Mouse (Mus musculus) liver, embryonic 11.5 days (tissue): ENCODE results near the gene Tmem108. TPM values are rescaled to one million over a fixed set of nuclear protein-coding genes. Genes with fewer than 3 reads are reported as not detected.

Experiments used
- ATAC-seq: fragments of 200-750 bp; cut with Nextera tagmentation; replicated peaks from 2 replicates; pipeline ENCODE4 v1.8.0; 2017; ENCODE audit warnings: moderate number of reproducible peaks, mild to moderate bottlenecking, moderate TSS enrichment, moderate library complexity; ENCODE audit not compliant: low FRiP score
- DNase-seq: peaks from one replicate; pipeline ENCODE4 v3.0.0-alpha.2; 2017; ENCODE audit warnings: low spot score
- H3K27ac ChIP-seq: fragments of 300-500 bp; sonication (generic); 2 replicates; pipeline ENCODE4 v1.5.1; 2014; ENCODE audit warnings: mild to moderate bottlenecking, low read depth, low read length, control low read depth
- H3K27me3 ChIP-seq: fragments of 300-500 bp; sonication (generic); replicated peaks from 2 replicates; pipeline ENCODE4 v1.6.1; 2014; ENCODE audit warnings: low read length, mixed read lengths; ENCODE audit not compliant: control insufficient read depth, insufficient read depth
- H3K36me3 ChIP-seq: fragments of 300-500 bp; sonication (generic); 2 replicates; pipeline ENCODE4 v1.6.1; 2014; ENCODE audit warnings: mild to moderate bottlenecking, low read length, moderate library complexity, mixed read lengths; ENCODE audit not compliant: control insufficient read depth, insufficient read depth
- H3K4me1 ChIP-seq: fragments of 300-500 bp; sonication (generic); replicated peaks from 2 replicates; pipeline ENCODE4 v1.6.1; 2014; ENCODE audit warnings: low read length, mixed read lengths; ENCODE audit not compliant: control insufficient read depth, insufficient read depth
- H3K4me2 ChIP-seq: fragments of 300-500 bp; sonication (generic); 2 replicates; pipeline ENCODE4 v1.6.1; 2014; ENCODE audit warnings: mild to moderate bottlenecking, control low read depth, moderate library complexity
- H3K4me3 ChIP-seq: fragments of 300-500 bp; sonication (generic); 2 replicates; pipeline ENCODE4 v1.5.1; 2014; ENCODE audit warnings: low read depth, low read length, control low read depth
- H3K9ac ChIP-seq: fragments of 300-500 bp; sonication (generic); 2 replicates; pipeline ENCODE4 v1.6.1; 2014; ENCODE audit warnings: low read depth, low read length, control low read depth
- H3K9me3 ChIP-seq: fragments of 300-500 bp; sonication (generic); 2 replicates; pipeline ENCODE4 v1.6.1; 2016; ENCODE audit warnings: low read length, inconsistent platforms, mixed read lengths; ENCODE audit not compliant: control insufficient read depth
- WGBS: fragments of 180-500 bp; shearing (Covaris S2); extraction: QIAGEN DNeasy Blood & Tissue Kit; methylation state at CpG from one replicate; pipeline ENCODE4 v1.1.7; 2014; 5-methylcytosine and 5-hydroxymethylcytosine counted together
- polyA plus RNA-seq: library from polyadenylated mRNA; unstranded; fragments of >200 nt; fragmentation: Nextera tagmentation; extraction: Ambion mirVana; gene quantifications from 2 replicates; pipeline ENCODE4 v1.2.1, GENCODE M21; 2014

Gene Tmem108
- polyA plus RNA-seq, 1 experiment from 2014 or later: 17.6 TPM

DNA sequence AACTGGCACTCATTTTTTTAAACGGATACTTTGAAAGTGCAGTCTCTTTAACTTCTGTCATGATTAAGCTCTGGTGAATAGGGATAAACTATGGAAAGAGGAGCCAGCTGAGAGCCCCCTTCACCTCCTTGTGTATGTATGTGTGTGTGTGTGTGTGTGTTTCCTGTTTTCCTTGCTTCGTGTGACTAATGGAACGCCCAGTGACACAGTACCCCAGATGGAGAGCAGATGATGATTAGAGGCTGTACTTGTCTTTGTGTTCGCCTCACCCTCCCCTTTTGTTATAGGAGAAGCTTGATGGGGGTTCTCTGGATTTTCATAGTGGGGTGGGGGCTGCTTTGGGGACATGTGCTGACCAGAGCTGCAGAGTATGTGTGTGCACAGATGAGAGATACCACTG, 216.4 kb downstream of the Tmem108 start:
- no peak overlapping the region for H3K27ac ChIP-seq
- H3K9me3 ChIP-seq: no peaks in the 10 kb centered on the region
- no peak for DNase-seq
- H3K4me2 ChIP-seq: no peak overlapping the region
- H3K9ac ChIP-seq: no peak overlapping the region
- H3K27me3 ChIP-seq: no peaks in the 10 kb centered on the region
- 67% methylated on average over 4 of the region's 4 CpGs for WGBS
- H3K36me3 ChIP-seq: no peaks in the 10 kb centered on the region
- H3K4me1 ChIP-seq: no peaks in the 10 kb centered on the region
- ATAC-seq: no peak
- no peak overlapping the region for H3K4me3 ChIP-seq

DNA sequence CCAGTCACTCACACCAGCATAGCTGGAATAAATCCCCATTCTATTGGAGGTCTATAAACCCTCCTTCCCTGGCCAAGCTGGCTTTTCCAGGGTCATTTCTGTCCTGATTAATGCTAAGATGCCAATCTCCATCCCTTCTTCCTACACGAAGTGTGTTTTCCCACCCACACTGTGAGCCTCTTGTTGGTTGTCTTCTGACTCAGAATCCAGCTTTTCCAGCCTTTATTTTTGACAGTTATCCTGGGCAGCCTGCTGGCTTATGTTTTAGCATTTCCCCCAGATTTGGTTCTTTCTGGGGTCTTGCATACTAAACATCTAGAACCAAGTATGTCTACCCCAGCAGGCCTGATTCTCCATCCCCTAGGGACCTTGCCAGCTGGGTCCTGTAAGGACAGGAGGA, 217.0 kb downstream of the Tmem108 start:
- Histone ChIP-seq H3K4me1 (no peaks in the 10 kb centered on the region), H3K9me3 (no peaks in the 10 kb centered on the region), H3K36me3 (no peaks in the 10 kb centered on the region), H3K9ac (no peak overlapping the region), H3K4me2 (no peak overlapping the region), H3K27me3 (no peaks in the 10 kb centered on the region), H3K27ac (no peak overlapping the region), H3K4me3 (no peak overlapping the region)
- ATAC-seq: no peak
- 68% methylated on average over 1 of the region's 1 CpGs for WGBS
- DNase-seq: no peak

DNA sequence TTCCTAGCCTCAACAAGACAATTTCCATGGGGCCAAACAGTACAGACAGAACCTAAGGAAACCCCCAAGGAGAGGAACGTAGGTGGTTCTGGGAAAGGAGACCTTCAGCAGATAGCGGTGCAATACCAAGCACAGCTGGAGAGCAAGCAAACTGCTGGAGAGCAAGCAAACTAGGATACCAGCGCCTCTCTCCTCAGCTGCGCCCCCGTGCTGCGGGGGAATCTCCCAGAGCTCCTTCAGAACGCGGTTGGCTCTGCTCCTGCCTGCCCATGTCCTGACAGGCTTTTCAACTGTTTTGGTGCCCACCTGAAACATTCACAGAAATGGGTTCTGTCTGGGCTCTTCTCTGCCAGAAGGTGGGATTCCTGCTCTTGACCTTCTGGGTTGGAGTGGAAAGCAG, 221.1 kb downstream of the Tmem108 start:
- 81% methylated on average over 8 of the region's 8 CpGs for WGBS
- DNase-seq: no peak
- Histone ChIP-seq H3K9ac (no peak overlapping the region), H3K27me3 (no peaks in the 10 kb centered on the region), H3K4me1 (no peaks in the 10 kb centered on the region), H3K36me3 (no peaks in the 10 kb centered on the region), H3K4me2 (no peak overlapping the region), H3K9me3 (no peaks in the 10 kb centered on the region), H3K27ac (no peak overlapping the region), H3K4me3 (no peak overlapping the region)
- ATAC-seq: no peak

DNA sequence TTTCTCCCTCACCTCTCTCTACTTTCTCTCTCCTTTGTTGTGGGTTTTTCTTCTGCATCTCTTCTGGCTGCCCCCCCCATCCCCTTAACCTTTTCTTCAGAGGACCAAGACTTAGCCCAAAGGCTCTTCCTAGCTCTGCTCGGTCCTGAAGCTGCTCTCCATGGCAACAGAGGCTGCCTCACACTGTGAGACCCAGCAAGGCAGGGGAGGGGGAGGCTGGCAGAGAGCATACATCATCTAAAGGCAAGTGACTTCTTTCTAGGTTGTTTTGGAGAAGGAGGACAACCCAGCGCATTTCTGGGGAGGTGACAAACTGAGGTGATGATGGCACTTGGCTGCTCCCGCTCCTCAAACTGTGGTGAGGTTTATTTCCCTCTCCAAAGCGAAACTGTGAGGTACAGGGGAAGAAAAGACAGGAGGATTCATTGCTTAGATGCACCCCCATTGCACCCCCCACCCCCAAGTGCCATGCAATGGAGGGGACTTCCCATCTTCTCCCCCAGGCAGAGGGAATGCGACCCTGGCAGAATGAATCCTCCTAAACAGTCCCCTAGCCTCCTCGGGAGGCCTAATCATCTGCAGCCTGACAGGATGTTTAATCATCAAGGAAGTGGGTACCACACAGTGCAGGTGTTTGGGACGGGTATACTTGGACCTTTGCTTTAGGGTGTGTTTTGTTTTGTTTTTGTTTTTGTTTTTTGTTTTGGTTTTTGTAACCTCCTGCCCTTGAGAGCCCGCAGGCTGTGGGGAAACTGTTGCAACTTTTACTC, 223.4 kb downstream of the Tmem108 start:
- H3K9ac ChIP-seq: no peak overlapping the region
- no peak overlapping the region for H3K27ac ChIP-seq
- ATAC-seq: no peak

DNA sequence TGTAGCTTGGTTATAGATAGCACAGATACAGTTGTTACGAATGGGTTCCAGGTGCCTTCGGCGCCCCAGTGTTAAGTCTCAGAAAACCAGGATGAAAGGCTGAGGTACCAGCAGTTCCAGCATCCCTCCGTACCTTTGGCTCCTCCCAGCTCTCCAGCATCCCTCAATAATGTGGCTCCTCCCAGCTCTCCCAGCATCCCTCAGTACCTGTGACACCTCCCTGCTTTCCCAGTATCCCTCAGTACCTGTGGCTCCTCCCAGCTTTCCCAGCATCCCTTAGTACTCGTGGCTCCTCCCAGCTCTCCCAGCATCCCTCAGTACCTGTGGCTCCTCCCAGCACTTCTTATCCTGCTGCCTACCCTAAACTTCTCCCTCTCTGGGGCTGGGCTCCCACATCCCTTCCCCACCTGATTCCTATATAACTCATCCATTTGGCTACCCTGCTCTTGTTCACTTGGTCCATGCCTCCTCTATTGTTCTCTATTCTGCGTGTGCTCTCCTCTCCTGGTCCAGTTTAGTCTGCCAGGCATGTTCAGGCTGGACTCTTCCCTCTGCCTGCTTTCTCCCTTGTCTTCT, 225.5 kb downstream of the Tmem108 start:
- Histone ChIP-seq H3K27me3 (no peaks in the 10 kb centered on the region), H3K36me3 (no peaks in the 10 kb centered on the region), H3K27ac (no peak overlapping the region), H3K9me3 (no peaks in the 10 kb centered on the region), H3K4me2 (no peak overlapping the region), H3K9ac (no peak overlapping the region), H3K4me1 (no peaks in the 10 kb centered on the region), H3K4me3 (no peak overlapping the region)
- 89% methylated on average over 6 of the region's 6 CpGs for WGBS
- DNase-seq: no peak
- ATAC-seq: no peak

More for the DNA sequence above, 223.4 kb downstream of the Tmem108 start:
- DNase-seq: no peak
- Histone ChIP-seq H3K4me2 (no peak overlapping the region), H3K36me3 (no peaks in the 10 kb centered on the region), H3K4me1 (no peaks in the 10 kb centered on the region), H3K4me3 (no peak overlapping the region), H3K9me3 (no peaks in the 10 kb centered on the region), H3K27me3 (no peaks in the 10 kb centered on the region)
- WGBS: 43% methylated on average over 8 of the region's 8 CpGs

DNA sequence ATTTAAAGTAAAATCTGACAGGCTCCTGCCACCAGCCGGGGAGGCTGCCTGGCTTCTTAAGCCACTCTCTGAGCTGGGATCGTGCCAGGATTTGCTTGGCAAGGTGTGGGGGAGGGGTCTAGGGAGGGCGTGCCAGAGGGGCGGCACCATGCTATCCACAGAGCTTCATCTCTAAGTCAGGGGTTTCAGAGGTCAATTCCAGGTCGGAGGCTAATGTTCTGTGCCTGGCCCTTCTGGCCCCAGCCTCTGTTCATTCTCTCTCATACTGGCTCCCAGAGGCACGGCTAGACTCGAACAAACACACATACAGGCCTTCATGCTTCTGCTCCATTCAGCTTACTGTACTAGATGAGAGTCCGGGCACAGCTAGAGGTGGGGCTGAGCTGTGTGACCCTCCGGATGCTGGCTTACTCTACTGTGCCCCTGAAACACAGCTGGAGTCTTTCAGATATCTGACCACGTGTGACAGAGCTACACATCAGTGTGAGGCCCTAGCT, 236.5 kb downstream of the Tmem108 start:
- ATAC-seq: no peak
- H3K9ac ChIP-seq: no peak overlapping the region
- DNase-seq: no peak
- no peaks in the 10 kb centered on the region for H3K36me3 ChIP-seq
- H3K9me3 ChIP-seq: no peaks in the 10 kb centered on the region
- no peak overlapping the region for H3K4me3 ChIP-seq
- no peaks in the 10 kb centered on the region for H3K4me1 ChIP-seq
- H3K27ac ChIP-seq: no peak overlapping the region
- WGBS: 32% methylated on average over 10 of the region's 10 CpGs
- H3K4me2 ChIP-seq: no peak overlapping the region
- no peaks in the 10 kb centered on the region for H3K27me3 ChIP-seq

DNA sequence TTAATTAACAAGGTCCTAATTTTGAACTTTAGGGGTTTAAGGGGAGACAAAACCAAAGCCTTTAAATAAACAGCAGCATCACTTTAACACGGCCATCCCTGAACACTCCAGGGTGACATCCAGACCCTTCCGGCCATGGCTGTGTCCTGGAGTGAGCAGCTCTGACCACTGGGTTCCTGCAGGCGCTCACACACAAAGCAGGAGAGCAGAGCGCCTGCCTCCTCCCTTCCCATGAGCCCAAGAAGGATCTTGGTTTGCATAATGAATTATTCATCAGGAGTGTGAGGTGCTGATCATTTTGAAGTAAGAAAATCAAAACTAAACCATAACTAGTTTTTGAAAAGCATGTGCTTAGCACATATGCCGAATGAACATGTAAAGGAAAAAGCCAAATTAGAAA, 237.0 kb downstream of the Tmem108 start:
- DNase-seq (no peak), ATAC-seq (no peak)
- no peak overlapping the region for H3K9ac ChIP-seq
- no peak overlapping the region for H3K4me3 ChIP-seq
- no peak overlapping the region for H3K4me2 ChIP-seq
- no peak overlapping the region for H3K27ac ChIP-seq
- no peaks in the 10 kb centered on the region for H3K27me3 ChIP-seq
- no peaks in the 10 kb centered on the region for H3K36me3 ChIP-seq
- 47% methylated on average over 5 of the region's 5 CpGs for WGBS
- H3K9me3 ChIP-seq: no peaks in the 10 kb centered on the region
- no peaks in the 10 kb centered on the region for H3K4me1 ChIP-seq

DNA sequence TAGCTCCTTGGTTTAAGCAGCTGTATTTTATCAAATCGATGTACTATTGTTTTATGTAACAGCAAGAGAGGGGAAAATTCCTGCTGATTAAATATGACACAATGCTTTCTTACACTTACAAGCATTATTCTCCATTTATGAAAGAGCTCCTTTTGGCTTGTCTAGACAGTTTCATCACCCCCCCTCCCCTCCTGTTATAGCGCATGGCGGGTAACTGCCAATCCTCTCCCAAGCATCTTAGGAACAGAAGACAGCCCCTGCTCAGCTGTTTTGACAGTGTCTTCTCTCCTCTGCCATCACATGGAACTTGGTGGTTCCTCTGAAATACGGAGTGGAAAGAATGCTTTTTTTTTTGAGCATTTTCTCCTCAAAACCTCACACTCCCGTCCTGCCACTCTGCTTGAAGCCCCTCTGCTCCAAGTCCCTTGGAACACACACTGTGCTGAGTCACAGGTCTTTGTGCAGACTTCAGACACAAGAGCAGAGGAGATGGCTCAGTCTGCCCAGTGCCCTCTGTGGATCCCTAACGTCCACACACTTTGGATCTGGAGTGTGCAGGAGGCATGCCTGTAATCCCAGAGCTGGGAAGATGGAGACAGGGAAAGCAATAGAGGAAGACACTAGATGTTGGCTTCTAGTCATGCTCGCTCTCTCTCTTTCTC, 237.8 kb downstream of the Tmem108 start:
- DNase-seq (no peak), ATAC-seq (no peak)
- H3K4me1 ChIP-seq: no peaks in the 10 kb centered on the region
- H3K27ac ChIP-seq: no peak overlapping the region
- H3K27me3 ChIP-seq: no peaks in the 10 kb centered on the region
- H3K4me2 ChIP-seq: no peak overlapping the region
- no peak overlapping the region for H3K9ac ChIP-seq
- H3K4me3 ChIP-seq: no peak overlapping the region
- H3K36me3 ChIP-seq: no peaks in the 10 kb centered on the region
- H3K9me3 ChIP-seq: no peaks in the 10 kb centered on the region
- 65% methylated on average over 7 of the region's 7 CpGs for WGBS
